Mouse (Mus musculus): ENCODE data around the gene Tmprss12. TPM values are rescaled to one million over a fixed set of nuclear protein-coding genes. Genes with fewer than 3 reads are reported as not detected.
A peak's percentile ranks its signal among the peaks of the same experiment; 100 is the strongest.
"Not testable (repeated sequence)": the region's sequence is repeated elsewhere in the genome, so short reads cannot be mapped to it uniquely, and the experiment has no call there.

Tmprss12 gene
- polyA plus RNA-seq, 1 experiment from 2014 or later, result not detected

GRCm38 (mm10) chr15:100330739-100331138 lies 50.1 kb downstream of the Tmprss12 start:
- no peak for ATAC-seq
- H3K9me3 ChIP-seq (ENCODE audit: control insufficient read depth, low read length), result no peaks in the 10 kb centered on the region
- H3K4me1 ChIP-seq (ENCODE audit: control insufficient read depth, insufficient read depth, low read length), result no peaks in the 10 kb centered on the region
- 67% methylated on average over 7 of the region's 7 CpGs for WGBS
- H3K9ac ChIP-seq (ENCODE audit: low read depth, low read length), result no peak overlapping the region
- H3K4me2 ChIP-seq (ENCODE audit: low read depth, low read length), result no peak overlapping the region
- no peaks in the 10 kb centered on the region for H3K27me3 ChIP-seq (replicated peaks; ENCODE audit: control insufficient read depth, insufficient read depth, low read length)
- H3K36me3 ChIP-seq (ENCODE audit: control insufficient read depth, insufficient read depth, low read length), result no peaks in the 10 kb centered on the region
- no peak overlapping the region for H3K27ac ChIP-seq (ENCODE audit: low read length)
- H3K4me3 ChIP-seq (ENCODE audit: low read length), result no peak overlapping the region

- peak; percentile 21; the same call in 1 of the 2 replicates for ATAC-seq
- not testable (repeated sequence) for H3K4me3 ChIP-seq (ENCODE audit: low read length); H3K9me3 ChIP-seq (ENCODE audit: control insufficient read depth, low read length); H3K4me2 ChIP-seq (ENCODE audit: low read depth, low read length); H3K4me1 ChIP-seq (ENCODE audit: control insufficient read depth, insufficient read depth, low read length); H3K27ac ChIP-seq (ENCODE audit: low read length); H3K27me3 ChIP-seq (replicated peaks; ENCODE audit: control insufficient read depth, insufficient read depth, low read length); H3K36me3 ChIP-seq (ENCODE audit: control insufficient read depth, insufficient read depth, low read length); H3K9ac ChIP-seq (ENCODE audit: low read depth, low read length)
- 33% methylated on average over 2 of the region's 10 CpGs for WGBS
These were observed 51.7 kb downstream of the Tmprss12 start for GRCm38 (mm10) chr15:100332077-100332961.

- H3K36me3 ChIP-seq (ENCODE audit: control insufficient read depth, insufficient read depth, low read length), result no peaks in the 10 kb centered on the region
- H3K4me2 ChIP-seq (ENCODE audit: low read depth, low read length), result no peak within 1 kb of the TSS
- H3K4me1 ChIP-seq (ENCODE audit: control insufficient read depth, insufficient read depth, low read length), result no peaks in the 10 kb centered on the region
- no peak for ATAC-seq
- H3K4me3 ChIP-seq (ENCODE audit: low read length), result no peak within 1 kb of the TSS
- 72% methylated on average over 10 of the region's 10 CpGs for WGBS
- no peak within 1 kb of the TSS for H3K27ac ChIP-seq (ENCODE audit: low read length)
- H3K9ac ChIP-seq (ENCODE audit: low read depth, low read length), result no peak within 1 kb of the TSS
- no peaks in the 10 kb centered on the region for H3K27me3 ChIP-seq (replicated peaks; ENCODE audit: control insufficient read depth, insufficient read depth, low read length)
- no peaks in the 10 kb centered on the region for H3K9me3 ChIP-seq (ENCODE audit: control insufficient read depth, low read length)
These were observed 54.0 kb downstream of the Tmprss12 start, which contains the start of gene Mettl7a3 for GRCm38 (mm10) chr15:100334629-100335028. Gene Mettl7a3 (plus strand): TSS chr15:100334929.

GRCm38 (mm10) chr15:100337328-100337727 lies 56.7 kb downstream of the Tmprss12 start:
- H3K27me3 ChIP-seq (replicated peaks; ENCODE audit: control insufficient read depth, insufficient read depth, low read length); H3K4me3 ChIP-seq (ENCODE audit: low read length); H3K27ac ChIP-seq (ENCODE audit: low read length); H3K9ac ChIP-seq (ENCODE audit: low read depth, low read length); H3K4me1 ChIP-seq (ENCODE audit: control insufficient read depth, insufficient read depth, low read length); H3K36me3 ChIP-seq (ENCODE audit: control insufficient read depth, insufficient read depth, low read length); H3K9me3 ChIP-seq (ENCODE audit: control insufficient read depth, low read length); H3K4me2 ChIP-seq (ENCODE audit: low read depth, low read length): not testable (repeated sequence)
- ATAC-seq, result peak; percentile 63

DNA sequence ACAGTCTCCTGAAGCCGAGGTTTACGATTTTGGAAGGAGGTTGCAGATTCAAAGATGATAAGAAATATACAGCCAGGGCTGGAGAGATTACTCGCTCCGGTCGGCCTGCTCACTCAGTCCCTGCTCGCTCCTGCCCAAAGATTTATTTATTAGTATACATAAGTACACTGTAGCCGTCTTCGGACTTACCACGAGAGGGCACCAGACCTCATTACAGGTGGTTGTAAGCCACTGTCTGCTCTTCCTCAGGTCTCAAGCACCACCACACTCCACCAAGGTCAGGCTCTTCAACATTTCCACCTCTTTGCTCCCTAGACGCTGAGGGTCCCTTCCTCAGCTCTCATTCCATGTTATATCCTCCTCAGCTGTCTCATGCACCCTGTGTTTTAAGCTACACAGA lies 57.2 kb downstream of the Tmprss12 start:
- 13% methylated on average over 10 of the region's 10 CpGs for whole genome bisulfite sequencing
- not testable (repeated sequence) for H3K4me3 ChIP-seq (ENCODE audit: low read length); H3K27me3 ChIP-seq (replicated peaks; ENCODE audit: control insufficient read depth, insufficient read depth, low read length); H3K27ac ChIP-seq (ENCODE audit: low read length); H3K4me1 ChIP-seq (ENCODE audit: control insufficient read depth, insufficient read depth, low read length); H3K4me2 ChIP-seq (ENCODE audit: low read depth, low read length); H3K36me3 ChIP-seq (ENCODE audit: control insufficient read depth, insufficient read depth, low read length); H3K9ac ChIP-seq (ENCODE audit: low read depth, low read length); H3K9me3 ChIP-seq (ENCODE audit: control insufficient read depth, low read length)
- peak; percentile 58; the same call in 1 of the 2 replicates for ATAC-seq

GRCm38 (mm10) chr15:100341314-100341980 lies 60.8 kb downstream of the Tmprss12 start:
- 45% methylated on average over 4 of the region's 5 CpGs for WGBS
- not testable (repeated sequence) for H3K4me3 ChIP-seq (ENCODE audit: low read length); ATAC-seq; H3K9me3 ChIP-seq (ENCODE audit: control insufficient read depth, low read length); H3K36me3 ChIP-seq (ENCODE audit: control insufficient read depth, insufficient read depth, low read length); H3K27ac ChIP-seq (ENCODE audit: low read length); H3K4me1 ChIP-seq (ENCODE audit: control insufficient read depth, insufficient read depth, low read length); H3K9ac ChIP-seq (ENCODE audit: low read depth, low read length); H3K4me2 ChIP-seq (ENCODE audit: low read depth, low read length); H3K27me3 ChIP-seq (replicated peaks; ENCODE audit: control insufficient read depth, insufficient read depth, low read length)

Other genes starting within 250 kb of the Tmprss12 start
- gene Dip2b, start 242.2 kb upstream of the Tmprss12 start, polyA plus RNA-seq (2015; fragmentation: Nextera tagmentation; extraction: Ambion mirVana), result 5.6 and 6.3 TPM in 2 replicates
- 32.7 and 36.4 TPM in 2 replicates for gene Atf1, start 53.0 kb upstream of the Tmprss12 start, polyA plus RNA-seq (2015; fragmentation: Nextera tagmentation; extraction: Ambion mirVana)
- 5.9 and 7.4 TPM in 2 replicates for gene Mettl7a1, start 23.3 kb downstream of the Tmprss12 start, polyA plus RNA-seq (2015; fragmentation: Nextera tagmentation; extraction: Ambion mirVana)
- not detected in 2 replicates for gene Mettl7a3, start 54.1 kb downstream of the Tmprss12 start, polyA plus RNA-seq (2015; fragmentation: Nextera tagmentation; extraction: Ambion mirVana)
- gene Methig1, start 72.3 kb downstream of the Tmprss12 start, polyA plus RNA-seq (2015; fragmentation: Nextera tagmentation; extraction: Ambion mirVana), result not detected in 2 replicates
- not detected in 2 replicates for gene Mettl7a2, start 72.4 kb downstream of the Tmprss12 start, polyA plus RNA-seq (2015; fragmentation: Nextera tagmentation; extraction: Ambion mirVana)
- not detected in 2 replicates for gene Higd1c, start 83.7 kb downstream of the Tmprss12 start, polyA plus RNA-seq (2015; fragmentation: Nextera tagmentation; extraction: Ambion mirVana)
- 0.11 and 0.18 TPM in 2 replicates for gene Gm5475, start 141.3 kb downstream of the Tmprss12 start, polyA plus RNA-seq (2015; fragmentation: Nextera tagmentation; extraction: Ambion mirVana)
- gene Slc11a2, start 144.2 kb downstream of the Tmprss12 start, polyA plus RNA-seq (2015; fragmentation: Nextera tagmentation; extraction: Ambion mirVana), result 40.7 and 47.2 TPM in 2 replicates
- gene Letmd1, start 188.2 kb downstream of the Tmprss12 start, polyA plus RNA-seq (2015; fragmentation: Nextera tagmentation; extraction: Ambion mirVana), result 31.3 and 33.7 TPM in 2 replicates
- 5.8 and 5.9 TPM in 2 replicates for gene Csrnp2, start 214.7 kb downstream of the Tmprss12 start, polyA plus RNA-seq (2015; fragmentation: Nextera tagmentation; extraction: Ambion mirVana)